Mouse (Mus musculus): ENCODE measurements around the gene Alox8.

DNA sequence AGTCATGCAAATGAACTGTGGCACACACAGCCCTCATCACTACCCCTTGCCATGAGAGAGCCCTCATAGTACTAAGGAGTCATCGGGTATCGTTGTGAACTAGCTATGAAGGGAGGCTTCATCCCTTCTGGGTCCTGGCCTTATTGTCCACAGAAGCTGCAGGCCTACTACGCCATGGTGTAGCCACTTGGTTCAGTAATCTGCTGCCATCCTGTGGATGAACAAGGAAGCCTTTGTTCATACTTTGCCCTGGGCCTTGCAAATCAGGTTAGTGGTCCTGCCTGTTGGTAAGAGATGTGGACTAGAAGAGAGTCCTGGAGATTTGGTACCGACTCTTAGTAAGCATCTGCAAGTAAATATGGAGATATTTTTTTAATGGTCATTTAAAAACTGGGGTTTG is 32.8 kb upstream of the Alox8 start:
- no peak for TF ChIP-seq USF1 (IDR thresholded peaks at IDR 0.05; ENCODE audit: low read depth)
- no peak for TF ChIP-seq POLR2A (IDR thresholded peaks at IDR 0.05; ENCODE audit: insufficient read length, low read depth)
- no peak for TF ChIP-seq TCF12 (IDR thresholded peaks at IDR 0.05; ENCODE audit: insufficient read depth, poor library complexity, severe bottlenecking)
- no peak for TF ChIP-seq MYOD1 (IDR thresholded peaks at IDR 0.05; ENCODE audit: control insufficient read depth in 1 of 3, insufficient read length in 2 of 3, low read depth in 2 of 3)

Measured in myocyte (in vitro differentiated cells).